ENCODE assay signal across 8 mouse cellular contexts in genomic region chr4:118427768-118428451, GRCm38 (mm10). TPM values are rescaled to one million over a fixed set of nuclear protein-coding genes. Genes with fewer than 3 reads are reported as not detected.
DNase-seq lines count a peak whose midpoint lies in the region; ATAC-seq and TF ChIP-seq lines count a peak whose summit lies in the region.

TSS of gene Elovl1 (plus strand) at chr4:118428093.

- H3K4me3 ChIP-seq in erythroblast, embryonic 14.5 days (replicated peaks), result peak within 1 kb of the TSS; percentile 84
- H3K4me3 ChIP-seq in heart, embryonic 12.5 days, result peak within 1 kb of the TSS; percentile 74
- H3K4me3 ChIP-seq in kidney, postnatal 0 days (replicated peaks; ENCODE audit: low read depth, low read length), result peak within 1 kb of the TSS; percentile 56
- peak within 1 kb of the TSS; percentile 88 for H3K4me3 ChIP-seq in liver, embryonic 11.5 days (ENCODE audit: low read depth, low read length)
- peak within 1 kb of the TSS; percentile 63 for H3K4me3 ChIP-seq in myocyte

- peaks cover 63% of the 10 kb centered on the region for H3K36me3 ChIP-seq in erythroblast, embryonic 14.5 days (ENCODE audit: control insufficient read depth)
- peaks cover 40% of the 10 kb centered on the region for H3K36me3 ChIP-seq in heart, embryonic 12.5 days
- peaks cover 24% of the 10 kb centered on the region for H3K36me3 ChIP-seq in kidney, postnatal 0 days (ENCODE audit: insufficient read depth, low read length)
- peaks cover 17% of the 10 kb centered on the region for H3K36me3 ChIP-seq in liver, embryonic 11.5 days (ENCODE audit: control insufficient read depth, insufficient read depth, low read length)
- H3K36me3 ChIP-seq in myocyte (ENCODE audit: control insufficient read depth, insufficient read depth), result peaks cover 23% of the 10 kb centered on the region
- peaks cover 6% of the 10 kb centered on the region for H3K36me3 ChIP-seq in splenic B cell, adult 2 months (ENCODE audit: control insufficient read depth, insufficient read depth, low read length, poor library complexity, severe bottlenecking)

- H3K27ac ChIP-seq in heart, embryonic 12.5 days (ENCODE audit: poor library complexity, severe bottlenecking), result peak within 1 kb of the TSS; percentile 89
- H3K27ac ChIP-seq in kidney, postnatal 0 days, result peak within 1 kb of the TSS; percentile 76
- peak within 1 kb of the TSS; percentile 82 for H3K27ac ChIP-seq in liver, embryonic 11.5 days (ENCODE audit: low read depth, low read length)

- H3K9ac ChIP-seq in heart, embryonic 12.5 days, result peak within 1 kb of the TSS; percentile 76
- H3K9ac ChIP-seq in kidney, postnatal 0 days (ENCODE audit: low read depth, low read length), result peak within 1 kb of the TSS; percentile 74
- H3K9ac ChIP-seq in liver, embryonic 11.5 days (ENCODE audit: low read depth, low read length), result peak within 1 kb of the TSS; percentile 90

- peak; percentile 90 for DNase-seq in CD4-positive helper T cell, adult 2 months (ENCODE audit: low read depth, low spot score)
- peak; percentile 90 for DNase-seq in brain, embryonic 14.5 days (ENCODE audit: low read depth)
- peak; percentile 97 for DNase-seq in kidney, postnatal 0 days (ENCODE audit: low spot score)
- peak; percentile 93 for DNase-seq in liver, embryonic 11.5 days (ENCODE audit: low spot score)
- peak; percentile 85 for DNase-seq in splenic B cell, adult 2 months (ENCODE audit: low read depth, low spot score)

- H3K9me3 ChIP-seq in erythroblast, embryonic 14.5 days (ENCODE audit: control insufficient read depth, low read length), result no peaks in the 10 kb centered on the region
- no peaks in the 10 kb centered on the region for H3K9me3 ChIP-seq in heart, embryonic 12.5 days (replicated peaks)
- no peaks in the 10 kb centered on the region for H3K9me3 ChIP-seq in kidney, postnatal 0 days (replicated peaks; ENCODE audit: low read length)
- H3K9me3 ChIP-seq in liver, embryonic 11.5 days (ENCODE audit: control insufficient read depth, low read length), result no peaks in the 10 kb centered on the region

- peak within 1 kb of the TSS; percentile 90 for H3K4me2 ChIP-seq in heart, embryonic 12.5 days
- peak within 1 kb of the TSS; percentile 60 for H3K4me2 ChIP-seq in kidney, postnatal 0 days (ENCODE audit: low read length)
- H3K4me2 ChIP-seq in liver, embryonic 11.5 days, result peak within 1 kb of the TSS; percentile 76
- peak within 1 kb of the TSS; percentile 97 for H3K4me2 ChIP-seq in myocyte (ENCODE audit: low read depth)

- ATAC-seq in heart, embryonic 12.5 days (ENCODE audit: insufficient number of reproducible peaks, low FRiP score), result peak; percentile 97
- ATAC-seq in kidney, postnatal 0 days (replicated peaks; ENCODE audit: low FRiP score, low read depth), result peak; percentile 93
- ATAC-seq in liver, embryonic 11.5 days (replicated peaks; ENCODE audit: low FRiP score), result peak; percentile 90

- peaks cover 33% of the 10 kb centered on the region for H3K79me2 ChIP-seq in myocyte (ENCODE audit: control insufficient read depth, insufficient read depth)

- H3ac ChIP-seq in myocyte (ENCODE audit: control insufficient read depth, insufficient read length), result peak within 1 kb of the TSS; percentile 73

- H3K4me1 ChIP-seq in erythroblast, embryonic 14.5 days (ENCODE audit: control insufficient read depth), result peaks cover 97% of the 10 kb centered on the region
- peaks cover 32% of the 10 kb centered on the region for H3K4me1 ChIP-seq in heart, embryonic 12.5 days (replicated peaks)
- H3K4me1 ChIP-seq in kidney, postnatal 0 days (replicated peaks; ENCODE audit: insufficient read depth, low read length), result peaks cover 24% of the 10 kb centered on the region
- H3K4me1 ChIP-seq in liver, embryonic 11.5 days (replicated peaks; ENCODE audit: control insufficient read depth, insufficient read depth, low read length), result peaks cover 37% of the 10 kb centered on the region

- TF ChIP-seq CTCF in brain, embryonic 14.5 days (IDR thresholded peaks at IDR 0.05; ENCODE audit: borderline replicate concordance, extremely low read depth, insufficient read depth, insufficient read length), result peak; percentile 31; the same call in 1 of the 2 replicates
- peak; percentile 63 for TF ChIP-seq CTCF in kidney, postnatal 0 days (IDR thresholded peaks at IDR 0.05; ENCODE audit: low read depth)

- WGBS in heart, embryonic 12.5 days, result 0% methylated on average over 28 of the region's 31 CpGs
- under 1% methylated on average over 23 of the region's 31 CpGs for WGBS in kidney, postnatal 0 days
- WGBS in liver, embryonic 11.5 days, result under 1% methylated on average over 29 of the region's 31 CpGs

- TF ChIP-seq POLR2A in brain, embryonic 14.5 days (IDR thresholded peaks at IDR 0.05; ENCODE audit: borderline replicate concordance, extremely low read depth, insufficient read depth, insufficient read length, poor library complexity, severe bottlenecking), result peak; percentile 61; the same call in 1 of the 2 replicates
- peak; percentile 67 for TF ChIP-seq POLR2A in myocyte (IDR thresholded peaks at IDR 0.05; ENCODE audit: insufficient read length, low read depth)

- no peaks in the 10 kb centered on the region for H3K27me3 ChIP-seq in erythroblast, embryonic 14.5 days (ENCODE audit: control insufficient read depth)
- H3K27me3 ChIP-seq in heart, embryonic 12.5 days (replicated peaks), result no peaks in the 10 kb centered on the region
- no peaks in the 10 kb centered on the region for H3K27me3 ChIP-seq in kidney, postnatal 0 days (ENCODE audit: insufficient read depth, low read length)
- no peaks in the 10 kb centered on the region for H3K27me3 ChIP-seq in liver, embryonic 11.5 days (replicated peaks; ENCODE audit: control insufficient read depth, insufficient read depth, low read length)
- H3K27me3 ChIP-seq in myocyte (ENCODE audit: control insufficient read depth, insufficient read depth, insufficient read length), result no peaks in the 10 kb centered on the region
- H3K27me3 ChIP-seq in splenic B cell, adult 2 months (ENCODE audit: control insufficient read depth, insufficient read depth, low read length, poor library complexity, severe bottlenecking), result no peaks in the 10 kb centered on the region

TF ChIP-seq in myocyte, 11 proteins besides CTCF, POLR2A, EP300 and RAD21:
- TF ChIP-seq TCF12 (IDR thresholded peaks at IDR 0.05; ENCODE audit: insufficient read depth, poor library complexity, severe bottlenecking), result no peak
- peak; percentile 68 for TF ChIP-seq POLR2AphosphoS2 (IDR thresholded peaks at IDR 0.05; ENCODE audit: insufficient read length, low read depth)
- peak; percentile 51 for TF ChIP-seq SRF (IDR thresholded peaks at IDR 0.05; ENCODE audit: control insufficient read depth, insufficient read length, low read depth)
- no peak for TF ChIP-seq MAX (IDR thresholded peaks at IDR 0.05; ENCODE audit: low read depth)
- TF ChIP-seq USF1 (IDR thresholded peaks at IDR 0.05; ENCODE audit: low read depth), result no peak
- TF ChIP-seq TCF3 (IDR thresholded peaks at IDR 0.05; ENCODE audit: insufficient read length, low read depth), result no peak
- TF ChIP-seq MYOD1 (IDR thresholded peaks at IDR 0.05; ENCODE audit: control insufficient read depth in 1 of 3, insufficient read length in 2 of 3, low read depth in 2 of 3), result peak in 1 of 3 experiments; percentile 42
- no peak for TF ChIP-seq CEBPB (IDR thresholded peaks at IDR 0.05; ENCODE audit: insufficient read depth, poor library complexity, severe bottlenecking)
- no peak for TF ChIP-seq REST (IDR thresholded peaks at IDR 0.05; ENCODE audit: insufficient read depth, insufficient read length)
- TF ChIP-seq E2F4 (IDR thresholded peaks at IDR 0.05; ENCODE audit: insufficient read depth), result no peak
- peak in 2 of 3 experiments; percentile 30 to 40 for TF ChIP-seq MYOG (IDR thresholded peaks at IDR 0.05; ENCODE audit: control insufficient read depth in 1 of 3, insufficient read depth in 1 of 3, insufficient read length in 2 of 3, low read depth in 2 of 3)

RNA-seq across cellular contexts. Expression of gene Elovl1, which starts in this region (rescaled TPM):
- 48.5 and 56.6 TPM in 2 replicates for polyA plus RNA-seq in brain, embryonic 14.5 days (2012; rRNA removed)
- polyA plus RNA-seq in erythroblast, embryonic 14.5 days (2012), result 8.2 and 9.2 TPM in 2 replicates
- polyA plus RNA-seq in heart, embryonic 12.5 days (2016; fragmentation: Nextera tagmentation; extraction: Ambion mirVana), result 52.2 and 57.1 TPM in 2 replicates
- polyA plus RNA-seq in kidney, postnatal 0 days (2015; fragmentation: Nextera tagmentation; extraction: Ambion mirVana), result 135 and 139 TPM in 2 replicates
- 153 and 161 TPM in 2 replicates for polyA plus RNA-seq in liver, embryonic 11.5 days (2014; fragmentation: Nextera tagmentation; extraction: Ambion mirVana)
- 136 TPM for polyA plus RNA-seq in myocyte (2012; fragmentation: generic; extraction: Trizol)

Comparison
In these comparisons a context has a peak if more than half of its experiments do, and no peak if none do; other contexts are left out.
1. Peak in every context shown above with its lines: DNase-seq, ATAC-seq, H3K4me3 ChIP-seq and H3K27ac ChIP-seq.